Mouse (Mus musculus) liver, postnatal 0 days (tissue): ENCODE measurements around the gene Stx19. TPM values are rescaled to one million over a fixed set of nuclear protein-coding genes. Genes with fewer than 3 reads are reported as not detected.
A peak's percentile ranks its signal among the peaks of the same experiment; 100 is the strongest.

Experiments
- ATAC-seq: fragments of 200-750 bp; cut with Nextera tagmentation; 2 replicates; pipeline ENCODE4 v1.8.0; 2017; ENCODE audit warnings: mild to moderate bottlenecking, moderate library complexity
- DNase-seq: peaks from one replicate; pipeline ENCODE4 v3.0.0-alpha.2; 2016
- H3K27ac ChIP-seq: fragments of 300-500 bp; sonication (generic); 2 replicates; pipeline ENCODE4 v1.5.1; 2014; ENCODE audit warnings: antibody characterized with exemption, moderate library complexity, mild to moderate bottlenecking, low read depth
- H3K27me3 ChIP-seq: fragments of 300-500 bp; sonication (generic); 2 replicates; pipeline ENCODE4 v1.6.1; 2014; ENCODE audit warnings: low read length, control low read depth, mixed read lengths; ENCODE audit not compliant: insufficient read depth
- H3K36me3 ChIP-seq: fragments of 300-500 bp; sonication (generic); replicated peaks from 2 replicates; pipeline ENCODE4 v1.6.1; 2014; ENCODE audit warnings: mild to moderate bottlenecking, control low read depth, low read length, moderate library complexity, mixed read lengths; ENCODE audit not compliant: insufficient read depth
- H3K4me1 ChIP-seq: fragments of 300-500 bp; sonication (generic); 2 replicates; pipeline ENCODE4 v1.6.1; 2014; ENCODE audit warnings: antibody characterized with exemption, mild to moderate bottlenecking, control low read depth; ENCODE audit not compliant: insufficient read depth
- H3K4me2 ChIP-seq: fragments of 300-500 bp; sonication (generic); 2 replicates; pipeline ENCODE4 v1.6.1; 2014; ENCODE audit warnings: low read depth, mild to moderate bottlenecking, low read length, moderate library complexity, mixed read lengths
- H3K4me3 ChIP-seq: fragments of 300-500 bp; sonication (generic); 2 replicates; pipeline ENCODE4 v1.5.1; 2014; ENCODE audit warnings: low read depth, low read length
- H3K9ac ChIP-seq: fragments of 300-500 bp; sonication (generic); replicated peaks from 2 replicates; pipeline ENCODE4 v1.6.1; 2014; ENCODE audit warnings: mild to moderate bottlenecking, moderate library complexity
- H3K9me3 ChIP-seq: fragments of 300-500 bp; sonication (generic); 2 replicates; pipeline ENCODE4 v1.6.1; 2016; ENCODE audit warnings: mild to moderate bottlenecking, control low read depth, low read length, mixed read lengths
- CTCF ChIP-seq: sonication (generic); IDR thresholded peaks from 2 replicates; pipeline ENCODE4 v1.5.1; 2016; ENCODE audit warnings: antibody characterized with exemption, low read depth
- EP300 ChIP-seq: IDR thresholded peaks from 2 replicates; pipeline ENCODE4 v1.6.1; 2016; ENCODE audit warnings: antibody characterized with exemption, low read depth, mild to moderate bottlenecking
- WGBS: fragments of 180-500 bp; shearing (Covaris S2); extraction: QIAGEN DNeasy Blood & Tissue Kit; methylation state at CpG from one replicate; pipeline ENCODE4 v1.1.7; 2014; ENCODE audit not compliant: insufficient replicate concordance; 5-methylcytosine and 5-hydroxymethylcytosine counted together
- polyA plus RNA-seq: library from polyadenylated mRNA; unstranded; fragments of >200 nt; fragmentation: Nextera tagmentation; extraction: Ambion mirVana; gene quantifications from 2 replicates; pipeline ENCODE4 v1.2.1, GENCODE M21; 2015

Stx19 gene
- polyA plus RNA-seq, 1 experiment from 2014 or later = not detected

GRCm38 (mm10) chr16:62796608-62797007 lies 17.9 kb upstream of the Stx19 start:
- H3K9ac ChIP-seq = no peak overlapping the region
- no peaks in the 10 kb centered on the region for H3K27me3 ChIP-seq
- 60% methylated on average over 1 of the region's 1 CpGs for WGBS
- H3K4me2 ChIP-seq = no peak overlapping the region
- DNase-seq (no peak), ATAC-seq (no peak)
- H3K4me1 ChIP-seq = peaks cover 3% of the 10 kb centered on the region; the same call in 1 of the 2 replicates
- H3K9me3 ChIP-seq = no peaks in the 10 kb centered on the region
- H3K4me3 ChIP-seq = no peak overlapping the region
- TF ChIP-seq EP300 (no peak), CTCF (no peak)
- no peak overlapping the region for H3K27ac ChIP-seq
- H3K36me3 ChIP-seq = 0 out of 2 replicates have a peak, but pooled peaks cover 3% of the 10 kb centered on the region

GRCm38 (mm10) chr16:62798808-62799207 lies 15.7 kb upstream of the Stx19 start:
- Histone ChIP-seq H3K4me2 (no peak overlapping the region), H3K4me1 (peaks cover 3% of the 10 kb centered on the region; the same call in 1 of the 2 replicates), H3K27ac (no peak overlapping the region), H3K4me3 (no peak overlapping the region), H3K9me3 (no peaks in the 10 kb centered on the region), H3K9ac (no peak overlapping the region), H3K36me3 (0 out of 2 replicates have a peak, but pooled peaks cover 6% of the 10 kb centered on the region), H3K27me3 (no peaks in the 10 kb centered on the region)
- DNase-seq (no peak), ATAC-seq (no peak)
- 73% methylated on average over 3 of the region's 3 CpGs for WGBS
- no peak for TF ChIP-seq CTCF
- no peak for TF ChIP-seq EP300

GRCm38 (mm10) chr16:62799426-62799825 lies 15.1 kb upstream of the Stx19 start:
- H3K9ac ChIP-seq = no peak overlapping the region
- DNase-seq (no peak), ATAC-seq (no peak)
- H3K4me3 ChIP-seq = no peak overlapping the region
- TF ChIP-seq EP300 (no peak), CTCF (no peak)
- H3K9me3 ChIP-seq = no peaks in the 10 kb centered on the region
- H3K4me2 ChIP-seq = no peak overlapping the region
- peaks cover 6% of the 10 kb centered on the region; the same call in 1 of the 2 replicates for H3K36me3 ChIP-seq
- WGBS = 74% methylated on average over 4 of the region's 4 CpGs
- no peak overlapping the region for H3K27ac ChIP-seq
- H3K4me1 ChIP-seq = peaks cover 3% of the 10 kb centered on the region; the same call in 1 of the 2 replicates
- no peaks in the 10 kb centered on the region for H3K27me3 ChIP-seq

GRCm38 (mm10) chr16:62799839-62800238 lies 14.6 kb upstream of the Stx19 start:
- Histone ChIP-seq H3K9me3 (no peaks in the 10 kb centered on the region), H3K4me2 (no peak overlapping the region), H3K4me1 (peaks cover 3% of the 10 kb centered on the region; the same call in 1 of the 2 replicates), H3K27ac (no peak overlapping the region), H3K36me3 (peaks cover 6% of the 10 kb centered on the region; the same call in 1 of the 2 replicates), H3K4me3 (no peak overlapping the region), H3K27me3 (no peaks in the 10 kb centered on the region), H3K9ac (no peak overlapping the region)
- DNase-seq (no peak), ATAC-seq (peak; percentile 73)
- WGBS = 64% methylated on average over 3 of the region's 3 CpGs
- no peak for TF ChIP-seq CTCF
- no peak for TF ChIP-seq EP300

GRCm38 (mm10) chr16:62804621-62805020 lies 9.9 kb upstream of the Stx19 start:
- Histone ChIP-seq H3K9ac (no peak overlapping the region), H3K4me1 (peaks cover 3% of the 10 kb centered on the region; the same call in 1 of the 2 replicates), H3K4me3 (no peak overlapping the region), H3K27ac (no peak overlapping the region), H3K4me2 (no peak overlapping the region), H3K36me3 (peaks cover 5% of the 10 kb centered on the region), H3K9me3 (no peaks in the 10 kb centered on the region), H3K27me3 (no peaks in the 10 kb centered on the region)
- 84% methylated on average over 3 of the region's 3 CpGs for WGBS
- no peak for ATAC-seq
- DNase-seq = no peak
- TF ChIP-seq EP300 = no peak
- no peak for TF ChIP-seq CTCF

- Histone ChIP-seq H3K4me1 (no peaks in the 10 kb centered on the region), H3K27me3 (no peaks in the 10 kb centered on the region), H3K4me3 (no peak overlapping the region), H3K9ac (no peak overlapping the region), H3K36me3 (peaks cover 2% of the 10 kb centered on the region), H3K4me2 (no peak overlapping the region), H3K27ac (no peak overlapping the region), H3K9me3 (no peaks in the 10 kb centered on the region)
- 61% methylated on average over 8 of the region's 8 CpGs for WGBS
- TF ChIP-seq CTCF = no peak
- no peak for TF ChIP-seq EP300
- ATAC-seq (no peak), DNase-seq (no peak)
Observed at GRCm38 (mm10) chr16:62807249-62807979, 7.1 kb upstream of the Stx19 start.
